Mouse (Mus musculus) kidney, embryonic 14.5 days (tissue): Measurements from ENCODE around the gene Gpr35. TPM values are rescaled to one million over a fixed set of nuclear protein-coding genes. Genes with fewer than 3 reads are reported as not detected.
A peak's percentile ranks its signal among the peaks of the same experiment; 100 is the strongest.

Experiments used
- ATAC-seq: fragments of 200-750 bp; cut with Nextera tagmentation; 2 replicates; pipeline ENCODE4 v1.8.0; 2017; ENCODE audit warnings: moderate number of reproducible peaks, mild to moderate bottlenecking, moderate TSS enrichment, moderate library complexity; ENCODE audit not compliant: low FRiP score, low TSS enrichment
- H3K27ac ChIP-seq: fragments of 300-500 bp; sonication (generic); 2 replicates; pipeline ENCODE4 v1.5.1; 2014; ENCODE audit warnings: low read depth, mild to moderate bottlenecking, low read length, moderate library complexity, mixed read lengths
- H3K27me3 ChIP-seq: fragments of 300-500 bp; sonication (generic); 2 replicates; pipeline ENCODE4 v1.6.1; 2014; ENCODE audit warnings: mild to moderate bottlenecking, low read length; ENCODE audit not compliant: control insufficient read depth, insufficient read depth
- H3K36me3 ChIP-seq: fragments of 300-500 bp; sonication (generic); 2 replicates; pipeline ENCODE4 v1.6.1; 2014; ENCODE audit warnings: low read length, mixed read lengths; ENCODE audit not compliant: control insufficient read depth, insufficient read depth
- H3K4me1 ChIP-seq: fragments of 300-500 bp; sonication (generic); 2 replicates; pipeline ENCODE4 v1.6.1; 2014; ENCODE audit warnings: low read length, mixed read lengths; ENCODE audit not compliant: control insufficient read depth, insufficient read depth
- H3K4me2 ChIP-seq: fragments of 300-500 bp; sonication (generic); replicated peaks from 2 replicates; pipeline ENCODE4 v1.6.1; 2014; ENCODE audit warnings: low read depth, mild to moderate bottlenecking, low read length
- H3K4me3 ChIP-seq: fragments of 300-500 bp; sonication (generic); 2 replicates; pipeline ENCODE4 v1.5.1; 2014; ENCODE audit warnings: mild to moderate bottlenecking, low read length
- H3K9ac ChIP-seq: fragments of 300-500 bp; sonication (generic); 2 replicates; pipeline ENCODE4 v1.6.1; 2014; ENCODE audit warnings: low read depth, mild to moderate bottlenecking, low read length, moderate library complexity
- H3K9me3 ChIP-seq: fragments of 300-500 bp; sonication (generic); 2 replicates; pipeline ENCODE4 v1.6.1; 2016; ENCODE audit warnings: low read length; ENCODE audit not compliant: control insufficient read depth
- WGBS: fragments of 180-500 bp; shearing (Covaris S2); extraction: QIAGEN DNeasy Blood & Tissue Kit; methylation state at CpG from one replicate; pipeline ENCODE4 v1.1.7; 2014; 5-methylcytosine and 5-hydroxymethylcytosine counted together
- polyA plus RNA-seq: library from polyadenylated mRNA; unstranded; fragments of >200 nt; fragmentation: Nextera tagmentation; extraction: Ambion mirVana; gene quantifications from 2 replicates; pipeline ENCODE4 v1.2.1, GENCODE M21; 2014

The Gpr35 gene
- polyA plus RNA-seq, 1 experiment from 2014 or later = 0.45 TPM

- Histone ChIP-seq H3K27me3 (no peaks in the 10 kb centered on the region), H3K27ac (no peak overlapping the region), H3K36me3 (no peaks in the 10 kb centered on the region), H3K4me1 (no peaks in the 10 kb centered on the region), H3K9ac (no peak overlapping the region), H3K9me3 (no peaks in the 10 kb centered on the region), H3K4me2 (no peak overlapping the region), H3K4me3 (no peak overlapping the region)
- no peak for ATAC-seq
- 86% methylated on average over 7 of the region's 7 CpGs for WGBS
Measured at GRCm38 (mm10) chr1:92971879-92972795, 21.5 kb downstream of the Gpr35 start.

GRCm38 (mm10) chr1:92972854-92973253 is 22.2 kb downstream of the Gpr35 start:
- H3K27me3 ChIP-seq = no peaks in the 10 kb centered on the region
- no peaks in the 10 kb centered on the region for H3K4me1 ChIP-seq
- no peak overlapping the region for H3K9ac ChIP-seq
- no peak overlapping the region for H3K27ac ChIP-seq
- H3K36me3 ChIP-seq = no peaks in the 10 kb centered on the region
- H3K4me2 ChIP-seq = no peak overlapping the region
- H3K4me3 ChIP-seq = no peak overlapping the region
- WGBS = 45% methylated on average over 1 of the region's 1 CpGs
- H3K9me3 ChIP-seq = no peaks in the 10 kb centered on the region
- no peak for ATAC-seq

- Histone ChIP-seq H3K9me3 (no peaks in the 10 kb centered on the region), H3K4me3 (no peak overlapping the region), H3K9ac (no peak overlapping the region), H3K27ac (no peak overlapping the region), H3K36me3 (no peaks in the 10 kb centered on the region), H3K4me1 (no peaks in the 10 kb centered on the region), H3K4me2 (no peak overlapping the region), H3K27me3 (no peaks in the 10 kb centered on the region)
- no peak for ATAC-seq
- 44% methylated on average over 6 of the region's 6 CpGs for WGBS
Measured at GRCm38 (mm10) chr1:92976141-92976566, 25.5 kb downstream of the Gpr35 start.

- 55% methylated on average over 7 of the region's 7 CpGs for WGBS
Measured at GRCm38 (mm10) chr1:92978645-92979044, 28.0 kb downstream of the Gpr35 start.

GRCm38 (mm10) chr1:92979073-92979602 is 28.5 kb downstream of the Gpr35 start:
- Histone ChIP-seq H3K9ac (no peak overlapping the region), H3K4me3 (no peak overlapping the region), H3K27ac (no peak overlapping the region), H3K4me1 (no peaks in the 10 kb centered on the region), H3K36me3 (no peaks in the 10 kb centered on the region), H3K27me3 (no peaks in the 10 kb centered on the region), H3K4me2 (no peak overlapping the region; the same call in 1 of the 2 replicates), H3K9me3 (no peaks in the 10 kb centered on the region)
- peak; percentile 48; the same call in 1 of the 2 replicates for ATAC-seq
- 24% methylated on average over 11 of the region's 11 CpGs for WGBS

More at GRCm38 (mm10) chr1:92978645-92979044, 28.0 kb downstream of the Gpr35 start:
- no peak overlapping the region for H3K27ac ChIP-seq
- H3K27me3 ChIP-seq = no peaks in the 10 kb centered on the region
- H3K4me1 ChIP-seq = no peaks in the 10 kb centered on the region
- ATAC-seq = no peak
- H3K36me3 ChIP-seq = no peaks in the 10 kb centered on the region
- no peak overlapping the region for H3K4me3 ChIP-seq
- H3K9me3 ChIP-seq = no peaks in the 10 kb centered on the region
- no peak overlapping the region for H3K9ac ChIP-seq
- no peak overlapping the region; the same call in 1 of the 2 replicates for H3K4me2 ChIP-seq

- WGBS = 78% methylated on average over 7 of the region's 7 CpGs
- Histone ChIP-seq H3K4me1 (no peaks in the 10 kb centered on the region), H3K4me3 (no peak overlapping the region), H3K27me3 (no peaks in the 10 kb centered on the region), H3K9ac (no peak overlapping the region), H3K9me3 (no peaks in the 10 kb centered on the region), H3K27ac (no peak overlapping the region), H3K36me3 (no peaks in the 10 kb centered on the region), H3K4me2 (no peak overlapping the region)
- no peak for ATAC-seq
Measured at GRCm38 (mm10) chr1:92981056-92981845, 30.6 kb downstream of the Gpr35 start.

- Histone ChIP-seq H3K27ac (no peak overlapping the region), H3K27me3 (no peaks in the 10 kb centered on the region), H3K9ac (no peak overlapping the region), H3K9me3 (no peaks in the 10 kb centered on the region), H3K4me3 (no peak overlapping the region), H3K4me1 (no peaks in the 10 kb centered on the region), H3K4me2 (no peak overlapping the region), H3K36me3 (no peaks in the 10 kb centered on the region)
- ATAC-seq = no peak
- 92% methylated on average over 17 of the region's 17 CpGs for WGBS
Measured at GRCm38 (mm10) chr1:92982931-92983605, 32.4 kb downstream of the Gpr35 start.

- H3K9me3 ChIP-seq = no peaks in the 10 kb centered on the region
- no peaks in the 10 kb centered on the region for H3K36me3 ChIP-seq
- no peaks in the 10 kb centered on the region for H3K27me3 ChIP-seq
- no peak overlapping the region for H3K27ac ChIP-seq
- H3K4me3 ChIP-seq = no peak overlapping the region
- no peaks in the 10 kb centered on the region for H3K4me1 ChIP-seq
- 90% methylated on average over 5 of the region's 5 CpGs for WGBS
- H3K4me2 ChIP-seq = no peak overlapping the region
- no peak for ATAC-seq
- H3K9ac ChIP-seq = no peak overlapping the region
Measured at GRCm38 (mm10) chr1:92984999-92985398, 34.3 kb downstream of the Gpr35 start.
